Mouse (Mus musculus) c-Kit-positive CD71-negative TER-119-negative erythroid progenitor cells, embryonic 14.5 days (primary cell): ENCODE data around the gene Scml4.
A peak's percentile ranks its signal among the peaks of the same experiment; 100 is the strongest.

Experiments
- DNase-seq: peaks from one replicate; pipeline ENCODE4 v3.0.0-alpha.2; 2013; ENCODE audit warnings: low read depth

Scml4 gene

GRCm38 (mm10) chr10:42860159-42860911 is at the start of gene Scml4:
TSS of gene Scml4 (plus strand) at chr10:42860370.
- DNase-seq: peak; percentile 78

DNA sequence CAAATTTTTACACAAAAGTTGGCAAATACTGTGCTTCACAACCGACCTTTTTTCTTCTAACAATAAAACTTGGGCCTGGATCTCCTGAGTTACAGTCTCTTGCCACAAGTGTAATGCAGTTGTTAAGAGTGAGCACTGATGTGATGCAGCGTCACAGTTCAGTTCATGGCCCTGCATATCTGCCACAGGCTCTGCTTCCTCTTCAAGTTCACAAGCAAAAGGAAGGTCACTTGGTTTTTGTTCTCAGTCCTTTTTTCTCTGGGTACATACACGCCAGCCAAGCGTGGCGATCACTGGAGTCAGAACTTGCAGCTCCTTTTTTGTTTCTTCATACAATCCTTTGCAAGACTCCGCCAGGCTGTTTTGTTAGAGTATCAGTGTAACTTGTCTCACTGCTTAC is 34.2 kb upstream of the Scml4 start:
- no peak for DNase-seq

DNA sequence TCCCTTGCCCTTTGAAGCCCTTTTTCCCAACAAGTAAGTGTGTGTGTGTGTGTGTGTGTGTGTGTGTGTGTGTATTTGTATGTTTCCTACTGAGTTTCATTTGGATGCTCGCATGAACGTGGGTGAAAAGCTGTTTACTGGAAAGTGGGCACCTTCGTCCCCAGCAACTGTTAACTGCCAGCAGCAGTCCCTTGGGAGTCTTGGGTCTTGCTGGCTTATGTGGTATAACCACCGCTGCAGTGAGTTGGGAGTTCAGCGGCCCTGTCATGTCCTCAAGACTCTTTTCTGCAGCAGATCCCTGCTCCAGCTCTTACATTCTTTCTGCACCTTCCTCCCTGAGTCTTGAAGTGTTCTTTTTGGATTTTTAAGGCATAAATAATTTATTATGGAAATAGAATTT is 33.0 kb upstream of the Scml4 start:
- DNase-seq: no peak

DNA sequence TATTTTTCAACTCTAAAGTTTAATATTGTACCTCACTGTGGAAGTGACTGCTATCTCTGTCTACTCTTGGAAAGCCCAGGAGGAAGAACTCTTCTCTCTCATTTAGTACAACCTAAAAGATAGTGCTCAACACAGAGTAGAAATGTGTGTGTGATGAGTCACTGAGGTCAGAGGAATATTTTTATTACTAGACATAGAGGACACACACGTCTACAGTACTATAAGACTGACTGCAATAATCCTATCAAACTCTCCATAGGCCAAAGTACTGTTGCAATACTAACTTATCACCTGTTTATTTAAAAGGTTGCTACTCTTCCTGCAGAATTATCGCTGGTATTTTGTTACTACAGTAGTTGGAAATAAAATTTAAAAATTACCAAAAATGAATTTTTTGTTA is 30.2 kb upstream of the Scml4 start:
- no peak for DNase-seq

GRCm38 (mm10) chr10:42830409-42830808 is 29.8 kb upstream of the Scml4 start:
- no peak for DNase-seq

DNA sequence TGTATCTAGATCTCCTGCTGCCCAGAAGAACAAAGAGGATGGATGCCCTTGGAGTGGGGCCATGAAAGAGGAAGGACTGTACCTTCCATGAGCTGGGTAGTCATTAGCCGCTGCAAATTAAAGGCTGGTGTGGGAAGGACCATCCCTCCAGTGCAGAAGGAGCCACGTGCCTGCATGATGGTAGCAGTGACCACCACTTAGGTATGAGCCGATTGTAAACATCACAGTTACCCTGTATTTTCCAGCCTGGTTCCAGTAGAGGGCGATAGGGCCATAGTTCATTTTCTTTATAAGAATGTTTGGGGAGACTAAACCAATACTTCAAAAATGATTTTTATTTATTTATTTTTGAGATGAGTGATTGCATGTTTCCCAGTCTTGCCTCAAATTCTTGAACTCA is 27.5 kb upstream of the Scml4 start:
- DNase-seq: no peak

GRCm38 (mm10) chr10:42833871-42834727 is 26.1 kb upstream of the Scml4 start:
- no peak for DNase-seq

DNA sequence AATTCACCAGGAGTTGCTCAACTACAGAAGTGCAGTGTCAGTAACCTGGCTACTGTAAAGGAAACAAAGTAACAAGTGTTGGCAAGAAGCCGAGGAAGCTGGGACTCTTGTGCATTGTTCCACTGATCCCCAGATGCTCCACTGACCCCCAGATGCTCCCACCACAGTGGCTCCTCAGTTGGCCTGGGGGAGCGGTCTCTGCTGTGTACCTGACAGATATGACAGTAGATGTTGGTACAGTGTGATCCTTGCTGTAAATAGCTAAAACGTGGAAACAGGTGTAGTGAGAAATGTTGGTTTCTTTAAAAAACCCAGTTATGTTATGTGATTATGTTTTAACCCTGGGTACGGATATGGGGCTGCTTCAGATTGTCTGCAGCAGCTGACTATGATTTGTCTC is 22.1 kb upstream of the Scml4 start:
- DNase-seq: no peak

GRCm38 (mm10) chr10:42838736-42839135 is 21.4 kb upstream of the Scml4 start:
- no peak for DNase-seq

DNA sequence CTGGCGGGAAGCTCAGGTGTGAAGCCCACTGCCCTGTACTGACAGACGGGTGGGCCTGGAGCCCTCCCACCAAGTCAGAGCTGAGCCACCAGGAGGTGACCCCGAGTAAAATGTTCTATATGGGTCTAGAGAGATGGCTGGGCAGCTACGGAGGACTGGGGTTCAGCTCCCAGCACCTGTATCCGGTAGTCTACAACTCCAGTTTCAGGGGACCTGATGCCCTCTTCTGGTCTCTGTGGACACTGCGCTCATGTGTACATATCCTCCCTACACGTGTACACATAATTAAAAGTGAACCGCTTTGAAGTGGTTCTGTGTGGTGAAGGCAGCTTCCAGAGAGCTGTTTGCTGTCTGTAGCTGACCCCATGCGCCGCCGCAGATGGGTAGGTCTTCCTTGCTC is 20.1 kb upstream of the Scml4 start:
- DNase-seq: no peak

DNA sequence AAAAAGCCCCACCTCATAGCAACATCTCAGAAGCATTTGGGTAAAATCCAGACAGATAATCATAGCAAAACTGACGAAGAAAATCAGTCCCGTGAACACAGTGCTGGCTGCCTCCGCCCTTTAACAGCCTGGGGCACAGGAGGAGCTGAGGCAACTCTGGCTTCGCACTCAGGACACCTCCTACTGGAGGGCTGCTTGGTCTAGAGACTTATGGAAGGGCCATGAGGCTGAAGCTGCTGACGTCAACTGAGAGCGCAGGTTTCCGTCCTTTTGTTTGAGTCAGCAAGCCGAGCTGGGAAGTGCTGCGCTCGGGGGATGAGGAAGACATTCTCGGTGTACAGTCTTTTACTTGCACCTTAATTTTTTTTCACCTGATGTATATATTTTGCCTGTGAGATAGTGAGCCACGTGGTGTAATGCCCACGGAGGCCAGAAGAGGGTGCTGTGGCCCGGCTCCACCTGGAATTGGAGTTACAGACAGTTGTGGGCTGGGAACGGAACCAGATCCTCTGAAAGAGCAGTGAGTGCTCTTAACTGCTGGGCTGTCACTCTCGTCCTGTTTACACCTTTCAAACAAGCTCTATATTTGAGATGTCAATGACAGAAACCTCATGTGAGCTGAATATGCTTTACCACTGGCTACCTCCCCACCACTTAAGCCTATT is 18.5 kb upstream of the Scml4 start:
- DNase-seq: no peak

DNA sequence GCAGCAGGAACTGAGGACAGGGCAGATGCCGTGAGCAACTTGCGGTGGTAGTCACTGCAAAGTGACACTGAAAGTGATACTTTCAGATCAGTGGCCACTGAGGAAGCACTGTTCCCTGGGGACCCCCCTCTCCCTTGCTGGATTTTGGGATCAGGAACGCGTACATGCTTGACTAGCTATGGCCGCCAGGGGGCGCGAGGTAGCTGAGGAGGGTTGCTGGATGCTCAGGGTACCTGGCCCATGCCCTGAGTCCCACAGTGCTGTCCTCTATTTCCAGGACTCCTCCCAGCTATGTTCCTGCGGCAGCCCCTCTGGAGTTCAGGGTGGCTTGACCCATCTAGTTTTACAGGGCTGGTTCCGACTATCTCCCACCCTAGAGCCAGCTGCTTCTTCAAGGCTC is 17.8 kb upstream of the Scml4 start:
- DNase-seq: no peak

GRCm38 (mm10) chr10:42843416-42843815 is 16.8 kb upstream of the Scml4 start:
- DNase-seq: no peak

- DNase-seq: no peak
Observed at GRCm38 (mm10) chr10:42845480-42845879, 14.7 kb upstream of the Scml4 start.

DNA sequence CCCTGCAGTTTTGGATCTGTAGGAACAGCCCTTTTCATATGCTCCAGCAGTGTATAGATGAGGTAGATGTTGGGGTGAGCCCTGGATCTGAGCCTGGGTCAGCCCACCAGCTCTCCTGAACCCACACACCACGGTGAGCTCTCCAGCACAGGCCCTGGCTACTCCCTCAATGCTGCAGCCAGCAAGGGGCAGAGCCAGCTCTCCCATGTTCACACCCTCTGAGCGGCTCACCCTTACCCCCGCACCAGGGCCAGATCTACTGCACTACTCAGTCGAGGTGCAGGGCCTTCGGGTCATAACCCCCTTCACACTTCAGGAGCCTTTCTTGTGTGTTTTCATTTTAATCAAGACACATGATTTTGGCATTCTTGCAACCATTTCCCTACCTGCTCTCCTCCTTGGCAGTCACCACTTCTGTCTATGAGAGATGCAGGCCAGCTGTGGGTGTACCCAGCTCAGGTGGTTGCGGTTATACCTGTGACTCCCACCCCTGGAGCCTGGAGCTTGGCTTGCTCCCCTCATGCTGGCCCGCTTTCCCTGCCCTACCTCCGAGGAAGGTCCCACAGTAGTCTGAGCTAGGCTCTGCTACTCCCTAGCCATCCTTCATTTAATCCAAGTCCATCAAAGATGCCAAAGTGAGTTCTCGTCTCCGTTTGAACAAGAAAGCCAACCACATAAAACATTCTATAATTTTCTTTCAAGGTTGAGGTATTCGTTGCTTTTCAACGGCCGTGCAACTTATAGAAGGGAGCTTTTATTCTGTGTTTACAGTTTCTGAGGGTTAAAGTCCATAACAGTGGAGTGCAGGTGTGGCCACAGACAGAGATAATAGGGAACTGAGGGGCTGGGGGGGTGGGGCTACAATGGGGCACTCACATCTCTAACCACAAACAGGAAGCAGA is 11.7 kb upstream of the Scml4 start:
- DNase-seq: no peak

- DNase-seq: no peak
Observed at GRCm38 (mm10) chr10:42849081-42849400, 11.1 kb upstream of the Scml4 start.

DNA sequence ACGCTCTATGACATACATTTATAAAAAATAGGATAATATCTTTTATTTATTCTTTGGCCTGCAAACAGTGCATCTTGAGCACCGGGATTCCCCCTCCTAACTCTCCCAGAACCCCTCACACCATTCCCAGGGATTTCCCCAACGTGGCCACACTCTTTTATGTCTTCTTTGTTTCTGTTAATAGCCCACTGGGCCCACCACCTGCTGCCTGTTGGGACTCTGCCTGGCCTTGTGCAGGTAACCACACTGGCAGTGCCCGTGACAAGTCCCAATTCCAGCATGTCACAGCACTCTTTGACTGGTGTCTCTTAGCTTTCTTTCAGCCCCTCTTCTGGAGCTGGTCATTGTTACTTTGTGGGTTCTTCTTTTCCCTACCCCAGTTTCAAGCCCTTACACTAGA is 5.3 kb upstream of the Scml4 start:
- no peak for DNase-seq

- DNase-seq: no peak
Observed at GRCm38 (mm10) chr10:42855250-42855649, 4.9 kb upstream of the Scml4 start.

DNA sequence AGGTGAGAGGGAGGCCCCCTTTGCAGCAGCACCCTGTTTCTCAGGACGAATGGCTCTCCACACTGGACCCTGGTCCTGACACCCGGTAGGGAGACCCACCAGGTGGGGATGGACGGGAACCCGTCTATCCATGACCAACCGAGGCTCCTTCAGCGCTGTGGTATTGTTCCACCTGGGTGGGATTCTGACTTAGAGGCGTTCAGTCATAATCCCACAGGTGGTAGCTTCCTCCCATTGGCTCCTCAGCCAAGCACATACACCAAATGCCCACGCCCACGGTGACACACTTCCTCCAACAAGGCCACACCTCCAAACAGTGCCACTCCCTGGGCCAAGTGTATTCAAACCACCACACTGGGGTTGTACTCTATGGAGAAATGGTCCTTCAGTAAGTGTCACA is 3.6 kb upstream of the Scml4 start:
- DNase-seq: no peak

GRCm38 (mm10) chr10:42857021-42857420 is 3.1 kb upstream of the Scml4 start:
- no peak for DNase-seq

DNA sequence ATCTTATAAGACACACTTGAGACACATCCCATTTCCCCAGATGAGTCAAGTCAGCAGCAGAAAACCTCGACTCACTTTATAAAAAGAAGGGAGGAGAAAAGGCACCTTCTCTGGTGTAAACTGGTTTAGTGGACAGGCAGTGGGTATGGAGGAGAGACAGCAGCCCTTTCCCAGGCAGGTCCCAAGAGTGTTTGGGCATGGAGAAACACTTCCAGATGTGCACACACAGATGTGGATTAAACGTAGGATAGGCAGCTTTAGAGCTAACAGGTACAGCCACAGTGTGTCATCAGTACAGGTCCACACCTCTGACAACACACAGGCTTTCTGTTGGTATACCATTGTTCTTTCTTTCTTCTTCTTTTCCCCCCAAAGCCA is 400 bp upstream of the Scml4 start:
- no peak for DNase-seq

DNA sequence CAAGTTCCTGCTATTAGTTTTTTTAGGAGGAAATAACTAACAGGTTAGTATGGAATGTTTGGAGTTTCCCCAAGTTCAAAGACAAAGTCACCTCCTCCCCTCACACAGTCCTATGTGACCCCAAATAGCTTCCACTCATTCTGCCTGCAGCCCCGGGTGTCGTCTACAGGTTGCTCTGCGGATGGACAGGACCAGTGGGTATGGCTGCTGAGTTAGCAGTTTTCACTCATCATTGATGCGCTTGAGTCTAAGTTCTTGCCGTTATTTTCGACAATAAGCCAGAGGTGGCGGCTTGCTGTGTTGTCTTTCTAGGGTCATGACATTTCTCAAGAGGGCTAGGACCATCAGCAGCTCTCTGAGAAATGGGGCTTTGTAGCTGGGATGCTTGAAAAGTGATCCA is 1.3 kb downstream of the Scml4 start:
- DNase-seq: no peak
